Mouse (Mus musculus) common myeloid progenitor, adult 5-6 weeks (primary cell): ENCODE measurements around the gene Bub1b. TPM values are rescaled to one million over a fixed set of nuclear protein-coding genes. Genes with fewer than 3 reads are reported as not detected.
A peak's percentile ranks its signal among the peaks of the same experiment; 100 is the strongest.

ENCODE experiments used
- ATAC-seq: replicated peaks from 2 replicates; pipeline ENCODE4 v1.8.0; 2016; ENCODE audit warnings: low read depth, mild to moderate bottlenecking, moderate TSS enrichment, inconsistent platforms; ENCODE audit not compliant: poor library complexity, severe bottlenecking
- total RNA-seq: library from RNA; stranded (forward); fragments of 200-1000, 187-1606 nt; gene quantifications from 2 replicates; pipeline ENCODE4 v1.2.3, GENCODE M21; 2017

The Bub1b gene
- total RNA-seq = 103 and 106 TPM in 2 replicates

- peak; percentile 99 for ATAC-seq
Observed at GRCm38 (mm10) chr2:118597673-118598568, at the start of gene Bub1b. Gene Bub1b, plus strand, starts transcription at chr2:118598211.

DNA sequence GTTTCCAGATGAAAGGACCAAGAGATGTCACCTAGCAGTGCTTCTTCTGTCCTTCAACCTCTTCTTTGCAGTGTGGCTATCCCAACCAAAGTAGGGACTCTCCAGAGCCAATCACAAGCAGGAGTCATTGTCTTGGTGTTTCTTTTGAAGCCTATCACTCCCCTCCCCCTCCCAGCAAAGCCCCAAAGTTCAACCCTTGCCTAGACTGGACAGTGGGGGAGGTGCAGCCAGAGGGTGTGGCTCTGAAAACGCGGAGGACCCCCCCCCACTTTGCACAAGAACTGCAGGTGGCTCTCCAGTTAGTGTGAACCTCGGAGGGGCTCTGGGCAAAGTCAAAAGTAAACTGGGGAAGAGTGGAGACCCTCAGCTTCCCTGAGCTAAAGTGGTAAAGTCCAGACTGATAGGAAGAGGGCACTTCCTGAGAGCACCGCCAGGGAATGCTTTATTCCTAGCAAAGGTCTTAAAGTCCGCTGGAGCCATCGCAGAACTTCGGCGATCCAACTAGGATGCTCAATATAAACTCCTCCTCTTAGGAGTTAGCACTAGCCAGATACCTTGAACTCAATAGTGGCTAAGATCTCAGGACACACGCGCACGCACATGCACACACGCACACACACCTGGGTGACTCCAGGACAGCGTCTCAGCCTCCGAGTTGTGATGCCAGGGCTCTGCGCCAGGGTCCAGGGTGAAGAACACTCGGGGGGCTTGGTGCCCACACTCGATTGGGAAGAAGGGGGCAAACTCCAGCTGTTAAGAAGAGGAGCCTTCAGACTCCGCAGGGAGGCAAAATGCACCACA lies 49.4 kb upstream of the Bub1b start:
- ATAC-seq = no peak

DNA sequence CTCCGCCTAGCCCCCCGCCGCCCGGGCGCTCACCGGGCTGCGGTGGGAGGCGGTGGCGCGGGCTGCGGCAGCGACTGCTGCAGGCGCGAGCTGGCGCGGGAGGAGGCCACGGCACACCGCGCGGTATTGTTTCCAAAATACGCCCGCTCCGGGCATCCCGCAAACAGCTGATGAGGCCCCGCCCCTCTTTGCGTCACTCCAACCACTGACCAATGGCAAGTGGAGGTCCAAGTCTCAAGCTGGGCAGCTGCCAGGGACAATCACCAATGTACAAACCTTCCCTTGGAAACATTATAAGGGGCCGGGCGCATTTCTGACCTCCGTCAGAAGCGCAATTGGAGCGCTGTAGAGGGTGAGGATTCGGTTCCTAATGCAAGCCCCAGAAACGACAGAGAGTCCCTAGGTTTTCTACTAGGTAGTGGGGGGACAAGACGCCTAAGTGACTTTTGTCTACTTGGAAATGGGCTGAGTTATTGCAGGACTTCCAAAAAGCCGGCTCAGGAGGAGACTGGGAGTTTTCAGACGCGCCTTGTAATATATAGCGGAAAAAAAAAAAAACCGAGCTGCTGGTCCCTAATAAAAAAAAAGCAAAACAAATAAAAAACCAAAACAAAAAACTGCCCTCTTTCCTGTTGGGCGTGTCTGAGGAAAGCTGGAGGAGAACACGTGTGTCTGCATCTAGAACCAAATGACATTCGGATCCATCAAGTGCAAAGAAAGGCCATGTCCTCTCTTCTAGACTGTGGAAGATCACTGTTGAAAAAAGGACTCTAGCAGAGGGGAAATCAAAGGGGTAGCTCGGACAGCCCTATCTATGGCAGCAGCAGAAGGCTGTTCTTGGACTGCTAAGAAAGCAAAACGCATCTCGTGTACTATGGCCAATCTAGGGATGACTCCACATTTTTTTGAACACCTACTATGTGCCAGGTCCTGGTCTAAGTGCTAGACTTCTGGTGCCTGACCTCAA lies 48.2 kb upstream of the Bub1b start, which contains the start of gene Bmf:
Gene Bmf (minus strand): TSS at position 181 of the 967 bp plus-strand sequence.
- ATAC-seq = peak; percentile 63

DNA sequence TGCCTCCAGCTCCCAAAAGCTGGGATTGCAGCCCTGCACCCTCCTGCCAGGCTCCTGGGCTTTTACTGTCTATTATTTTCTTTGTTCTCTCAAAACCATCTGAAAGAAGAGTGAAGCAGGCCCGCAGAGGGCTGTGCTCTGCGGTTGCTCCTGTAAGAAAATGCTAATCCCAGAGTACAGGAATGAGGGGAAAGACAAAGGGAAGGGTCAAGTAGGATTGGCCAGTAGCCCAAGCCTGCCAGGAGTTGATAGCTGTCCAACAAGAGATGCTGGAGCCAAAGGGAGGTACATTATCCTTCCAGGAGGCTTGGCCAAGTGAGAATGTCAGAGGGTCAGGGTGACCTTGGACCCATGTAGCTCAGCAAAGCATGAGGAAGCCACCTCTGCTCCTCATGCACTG lies 46.4 kb upstream of the Bub1b start:
- ATAC-seq = no peak

DNA sequence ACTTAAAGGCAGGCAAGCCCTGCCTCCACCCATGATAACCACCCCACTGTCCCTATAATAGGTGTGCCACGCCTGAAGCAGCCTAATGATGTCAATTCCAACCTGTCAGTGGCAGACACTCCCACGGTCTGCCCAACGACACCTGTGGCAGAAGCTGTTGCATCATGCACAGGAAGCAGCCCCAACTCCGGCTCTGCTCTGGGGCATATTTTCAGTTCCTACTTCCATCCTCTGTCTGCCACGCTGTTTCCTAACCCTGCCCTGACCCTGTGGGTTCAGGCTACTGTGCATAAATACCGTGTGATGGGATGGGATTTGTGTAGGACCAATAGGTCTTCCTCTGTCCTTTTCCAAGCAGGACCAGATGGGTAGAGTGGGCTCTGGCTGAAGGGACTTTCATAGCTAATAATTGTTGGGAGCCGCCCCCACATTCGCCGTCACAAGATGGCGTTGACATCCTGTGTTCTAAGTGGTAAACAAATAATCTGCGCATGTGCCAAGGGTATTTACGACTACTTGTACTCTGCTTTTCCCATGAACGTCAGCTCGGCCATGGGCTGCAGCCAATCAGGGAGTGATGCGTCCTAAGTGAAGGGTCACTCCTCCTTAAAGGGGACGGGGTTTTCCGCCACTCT lies 43.5 kb upstream of the Bub1b start:
- ATAC-seq = peak; percentile 84

DNA sequence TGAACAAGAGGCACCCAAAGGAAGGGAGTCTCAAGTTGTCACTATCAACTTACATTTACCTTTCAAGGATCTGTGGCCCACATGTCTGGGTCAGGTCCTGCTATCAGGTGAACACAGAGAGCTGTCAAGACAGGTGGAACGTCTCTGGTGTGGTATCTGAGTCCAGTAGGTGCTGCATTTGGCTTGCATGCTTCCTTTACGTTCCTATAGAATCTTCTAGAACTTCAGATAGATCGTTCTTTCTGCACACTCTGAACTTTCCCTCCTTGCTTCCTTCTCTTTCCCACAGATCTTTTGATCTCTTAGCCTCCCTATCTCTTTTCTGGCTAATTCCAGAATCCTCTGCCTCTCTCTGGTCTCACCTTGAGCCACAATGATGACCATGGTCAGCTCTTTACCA lies 39.6 kb upstream of the Bub1b start:
- ATAC-seq = no peak

DNA sequence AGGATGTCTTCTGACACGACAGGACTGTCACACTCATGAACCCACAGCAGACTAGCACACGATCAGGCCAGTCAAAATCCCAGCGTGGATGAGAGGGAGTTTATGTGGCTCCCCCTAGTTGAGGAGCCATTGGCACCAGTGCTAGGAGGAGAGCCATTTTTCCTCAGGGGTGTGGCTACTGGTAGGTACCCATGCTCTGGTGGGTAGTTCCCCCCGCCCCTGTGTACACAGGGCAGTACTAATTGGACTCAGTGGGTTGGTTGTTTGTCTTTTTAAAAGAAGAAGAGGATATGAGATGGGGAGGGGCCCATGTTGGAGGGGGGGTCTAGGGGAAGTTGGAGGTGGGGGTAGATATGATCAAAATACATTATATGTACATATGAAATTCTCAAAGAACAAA lies 36.0 kb upstream of the Bub1b start:
- ATAC-seq = no peak

- ATAC-seq = peak; percentile 59
Observed at GRCm38 (mm10) chr2:118562431-118562830, 35.6 kb upstream of the Bub1b start.

GRCm38 (mm10) chr2:118567179-118567578 lies 30.8 kb upstream of the Bub1b start:
- ATAC-seq = peak; percentile 86

- no peak for ATAC-seq
Observed at GRCm38 (mm10) chr2:118570939-118571338, 27.1 kb upstream of the Bub1b start.

GRCm38 (mm10) chr2:118572183-118572836 lies 25.7 kb upstream of the Bub1b start:
- ATAC-seq = no peak

- 0 out of 2 replicates have a peak, but pooled peaks have one; percentile 8 for ATAC-seq
Observed at GRCm38 (mm10) chr2:118573135-118573534, 24.9 kb upstream of the Bub1b start.

- ATAC-seq = no peak
Observed at GRCm38 (mm10) chr2:118586013-118586412, 12.0 kb upstream of the Bub1b start.

DNA sequence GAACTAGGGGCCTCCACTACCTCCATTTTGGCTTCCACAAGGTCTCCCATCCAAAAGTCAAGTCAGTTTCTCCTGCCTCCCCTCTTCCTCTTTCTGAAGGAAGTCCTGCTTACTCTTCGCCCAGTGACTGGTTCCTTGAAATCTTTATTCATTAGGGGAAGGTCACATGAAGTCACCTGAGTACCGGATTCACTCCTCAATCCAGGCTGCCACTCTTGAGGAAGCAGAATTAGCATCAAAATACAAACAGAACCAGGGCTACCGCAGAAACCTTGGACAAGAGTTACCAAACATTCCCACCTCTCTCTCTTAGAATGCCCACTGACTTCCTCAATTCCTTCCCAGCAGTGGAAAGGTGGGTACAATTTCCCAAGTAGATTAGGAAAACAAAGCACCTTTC lies 10.3 kb upstream of the Bub1b start:
- ATAC-seq = no peak

- peak; percentile 80 for ATAC-seq
Observed at GRCm38 (mm10) chr2:118591083-118591482, 6.9 kb upstream of the Bub1b start.

DNA sequence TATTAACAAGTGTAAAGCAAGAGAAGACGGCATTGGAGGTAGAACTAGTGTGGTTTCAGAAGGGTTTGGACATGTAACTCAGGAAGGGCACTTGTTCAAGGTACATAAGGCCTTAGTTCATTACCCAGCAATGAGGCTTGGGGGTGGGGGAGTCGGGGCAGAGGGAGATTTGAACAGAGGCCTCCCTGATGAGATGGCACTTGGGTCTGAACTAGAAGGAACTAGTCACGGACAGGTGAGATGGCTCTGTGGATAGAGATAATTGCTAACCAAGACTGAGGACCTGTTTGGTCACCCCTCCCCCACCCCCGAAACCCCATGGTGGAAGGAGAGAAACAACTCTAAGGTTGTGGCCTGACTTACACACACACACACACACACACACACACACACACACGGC lies 1.1 kb downstream of the Bub1b start:
- no peak for ATAC-seq

GRCm38 (mm10) chr2:118601599-118602263 lies 3.7 kb downstream of the Bub1b start:
- ATAC-seq = no peak

GRCm38 (mm10) chr2:118604091-118604490 lies 6.1 kb downstream of the Bub1b start:
- ATAC-seq = no peak
